Mouse (Mus musculus) cerebellum, adult 18-20 months (tissue): ENCODE results near the gene 9030612E09Rik.

Source experiments
- DNase-seq, 2 experiments: peaks; one replicate each; pipeline ENCODE4 v3.0.0; 2021

Gene 9030612E09Rik

DNA sequence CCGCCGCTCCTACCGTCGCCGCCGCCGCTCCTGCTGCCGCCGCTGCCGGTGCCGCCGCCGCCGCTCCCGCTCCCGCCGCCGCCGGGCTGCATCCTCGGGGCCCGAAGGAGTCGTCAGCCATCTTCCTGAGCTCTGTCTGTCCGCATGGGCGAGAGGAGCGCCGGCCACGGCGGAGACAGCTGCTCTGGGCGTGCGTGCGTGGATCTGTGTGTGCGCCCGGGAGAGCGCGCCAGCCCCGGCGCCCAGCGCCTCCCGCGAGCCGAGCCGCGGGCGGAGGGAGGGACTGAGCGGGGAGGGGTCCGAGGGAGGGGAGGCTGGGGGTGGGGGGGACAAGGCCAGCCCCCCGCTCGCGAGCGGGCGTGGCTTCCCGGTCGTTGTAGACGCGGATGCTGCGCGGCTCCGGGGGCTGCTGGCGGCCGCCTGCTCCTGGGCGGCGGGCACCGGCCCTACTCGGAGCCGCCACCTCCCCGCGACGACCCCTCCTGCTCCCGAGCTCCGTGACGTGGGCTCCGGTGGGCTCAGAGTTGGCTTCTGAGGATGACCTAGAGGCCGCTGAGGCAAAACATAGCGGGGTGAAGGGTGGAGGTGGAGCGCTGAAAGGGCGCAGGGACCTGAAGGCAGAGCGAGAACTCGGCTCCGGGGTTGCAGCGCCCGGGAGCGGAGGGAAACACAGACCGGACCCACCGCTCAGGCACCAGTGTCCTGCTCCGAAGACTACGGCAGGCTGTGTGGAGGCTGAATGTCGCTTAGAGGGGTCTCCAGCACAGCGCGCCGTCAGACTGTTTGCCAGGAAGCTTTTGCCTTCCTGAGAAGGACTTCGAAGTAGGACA lies at the start of gene 9030612E09Rik, which contains the start of gene Sobp:
Gene 9030612E09Rik, plus strand, starts transcription at position 379 of the 830 bp plus-strand sequence.
Gene Sobp, minus strand, starts transcription at position 205 of the 830 bp plus-strand sequence.
- peak; percentile 75 to 85 for DNase-seq

DNA sequence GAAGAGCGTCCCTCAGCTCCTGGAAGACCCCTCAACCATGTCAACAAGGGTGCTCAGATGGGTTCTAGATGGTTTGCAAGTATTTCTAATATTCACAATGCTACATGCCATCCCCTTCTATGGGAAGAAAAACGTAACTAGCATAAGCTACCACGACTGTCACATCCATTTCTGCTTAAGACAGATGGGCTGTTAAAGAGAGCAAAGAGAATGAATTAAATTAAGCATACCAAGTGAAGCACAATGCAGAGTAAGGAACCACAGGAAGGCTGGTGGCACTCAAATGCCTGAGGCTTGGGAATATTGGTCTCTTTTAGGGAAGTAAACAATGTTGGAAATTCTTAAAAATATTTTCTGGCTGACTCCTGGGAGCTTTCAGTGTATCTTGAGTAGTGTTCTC lies 45.8 kb upstream of the 9030612E09Rik start:
- DNase-seq, result no peak

DNA sequence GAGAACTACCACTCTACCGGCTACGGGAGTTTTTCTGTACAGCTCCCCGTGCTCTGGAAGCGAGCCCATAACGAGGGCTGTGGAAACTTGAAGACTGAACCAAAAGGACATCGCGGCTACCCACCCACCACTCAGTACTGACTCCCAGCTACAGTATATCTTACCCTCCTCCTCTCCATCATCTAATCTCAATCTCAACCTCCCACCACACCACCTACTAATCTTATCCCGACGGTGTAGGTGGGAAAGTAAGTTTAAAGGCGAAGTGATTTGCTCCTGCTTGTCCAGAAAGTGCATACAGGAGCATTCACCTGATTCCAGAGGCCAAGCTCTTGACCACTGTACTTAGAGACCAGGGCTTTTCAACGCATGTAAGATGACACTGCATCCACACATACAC lies 40.5 kb upstream of the 9030612E09Rik start:
- DNase-seq, result no peak

DNA sequence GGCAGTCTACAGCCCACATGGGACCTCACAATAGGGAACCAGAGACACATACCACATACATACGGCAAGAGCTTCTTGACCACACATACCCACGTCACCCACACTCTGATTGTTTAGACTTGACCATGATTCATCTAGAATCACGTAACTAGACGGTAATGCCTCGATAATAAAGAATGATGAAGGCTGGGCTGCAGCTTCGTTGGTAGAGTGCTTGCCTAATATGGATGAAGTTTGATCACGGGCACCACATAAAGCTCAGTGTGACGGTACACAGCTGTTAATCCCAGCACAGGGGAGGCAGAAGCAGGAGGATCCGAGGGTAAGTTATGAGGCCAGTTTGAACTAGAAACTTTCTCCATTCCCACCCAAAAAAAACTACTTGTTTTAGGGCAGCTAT lies 31.3 kb upstream of the 9030612E09Rik start:
- no peak for DNase-seq

DNA sequence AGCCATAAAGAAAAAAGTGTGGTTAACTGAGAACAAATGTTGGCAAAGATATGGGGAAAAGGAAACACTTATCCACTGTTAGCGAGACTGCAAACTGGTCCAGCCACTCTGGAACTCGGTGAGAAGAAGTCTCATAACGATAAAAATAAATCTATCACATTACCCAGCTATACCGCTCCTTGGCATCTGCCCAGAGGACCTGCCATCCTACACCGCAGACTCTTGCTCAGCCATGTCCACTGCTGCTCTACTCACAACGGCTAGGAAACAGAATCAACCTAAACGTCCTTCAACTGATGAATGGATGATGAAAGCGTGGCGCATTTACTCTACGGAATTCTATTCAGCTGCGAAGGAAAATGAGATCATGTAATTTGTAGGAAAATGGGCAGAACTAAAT lies 26.0 kb upstream of the 9030612E09Rik start:
- DNase-seq, result no peak

DNA sequence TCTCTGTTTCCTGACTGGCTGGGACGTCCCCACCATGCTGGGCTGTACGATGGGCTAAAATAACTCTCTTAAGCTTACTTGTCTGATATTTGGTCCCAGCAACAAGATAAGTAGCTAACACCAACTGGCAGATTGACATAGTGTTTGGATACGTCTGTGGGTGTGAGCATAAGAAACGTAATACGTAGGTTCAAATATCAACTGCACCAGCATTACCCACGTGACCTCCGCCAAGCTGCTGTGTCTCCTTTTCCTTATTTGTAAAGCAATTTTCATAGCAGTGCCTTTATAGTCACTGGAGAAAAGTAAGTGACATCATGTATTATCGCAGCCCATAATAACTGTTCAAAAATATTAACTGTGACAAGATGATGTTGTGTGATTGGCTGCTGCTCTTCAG lies 21.9 kb upstream of the 9030612E09Rik start:
- no peak for DNase-seq

DNA sequence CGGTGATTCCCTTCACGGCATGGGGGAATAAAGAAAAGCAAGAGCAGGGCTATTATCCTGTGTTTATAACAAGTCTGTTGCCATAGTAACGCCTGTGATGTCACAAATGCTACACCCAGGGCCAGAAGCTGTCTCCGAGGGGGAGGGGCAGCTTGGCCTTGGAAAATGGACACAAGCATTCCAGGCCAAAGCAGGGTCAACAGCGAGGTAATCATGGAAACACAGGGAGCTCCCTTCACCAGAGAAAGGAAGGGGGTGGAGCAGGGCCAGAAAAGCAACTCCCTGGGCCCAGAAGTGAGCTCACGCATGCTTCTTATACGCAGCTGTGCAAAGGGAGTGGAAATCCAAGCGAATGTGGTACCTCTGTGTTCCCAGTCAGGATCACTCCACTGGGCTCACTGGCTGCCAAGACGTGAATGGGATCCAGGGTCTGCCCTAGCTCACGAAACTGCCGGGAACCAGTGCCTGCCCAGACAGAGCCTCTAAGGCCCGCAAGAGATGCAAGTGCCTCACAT lies 19.4 kb upstream of the 9030612E09Rik start:
- DNase-seq, result peak in 1 of 2 experiments; percentile 22

DNA sequence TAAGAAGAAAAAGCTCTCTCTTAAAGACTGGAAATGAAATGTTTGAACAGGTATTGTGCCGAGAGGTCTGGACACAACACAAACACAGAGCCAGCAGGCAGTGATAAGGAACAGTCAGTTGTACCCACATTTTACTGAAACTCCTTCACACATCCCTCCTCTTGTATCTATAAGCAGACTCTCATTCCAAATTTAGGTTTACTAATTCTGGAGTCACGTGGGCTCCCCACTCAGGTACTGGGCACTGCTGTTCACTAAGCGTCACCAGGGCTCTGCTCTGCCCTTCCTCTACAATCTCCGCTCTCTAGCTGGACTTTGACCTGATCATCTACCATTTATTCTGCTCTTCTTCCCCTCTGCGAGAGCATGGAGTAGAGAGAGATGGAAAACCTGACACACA lies 15.6 kb upstream of the 9030612E09Rik start:
- no peak for DNase-seq

DNA sequence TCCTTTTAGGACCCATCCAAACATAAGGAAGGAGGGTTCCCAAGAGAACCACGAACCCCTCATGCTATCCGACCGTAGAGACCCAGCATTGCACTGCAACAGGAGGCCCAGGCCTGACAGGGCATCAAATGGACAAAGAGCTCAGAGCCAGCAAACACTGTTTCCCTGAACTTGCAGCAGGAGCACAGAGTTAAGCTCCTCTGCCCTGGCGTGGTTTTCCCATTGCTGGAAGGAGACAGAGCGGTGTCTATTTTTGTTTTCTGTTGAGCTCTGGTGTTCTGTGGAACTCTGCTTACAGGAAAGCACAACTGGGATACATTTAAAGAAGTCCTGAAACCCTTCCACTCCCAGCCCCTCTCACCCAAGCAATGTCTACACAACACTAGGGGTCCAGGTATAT lies 15.2 kb upstream of the 9030612E09Rik start:
- DNase-seq, result no peak

DNA sequence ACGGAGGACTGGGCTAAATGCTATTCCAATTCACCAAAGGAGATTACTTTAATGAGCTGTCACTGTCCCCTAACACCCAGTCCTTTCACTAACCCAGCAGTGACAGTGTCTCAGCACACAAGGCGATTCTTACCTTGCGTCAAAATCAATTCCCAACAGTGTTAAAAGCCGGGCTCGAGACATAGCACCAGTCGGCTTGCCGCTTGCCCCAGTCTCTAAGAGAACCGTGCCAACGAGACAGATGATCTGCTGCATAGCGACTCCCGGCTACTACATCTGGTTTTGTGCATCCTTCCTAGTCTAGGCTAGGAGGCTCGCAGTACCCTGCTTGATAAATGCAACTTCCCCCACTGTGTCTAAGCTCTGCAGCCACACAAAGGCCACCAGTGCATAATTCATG lies 12.2 kb upstream of the 9030612E09Rik start:
- no peak for DNase-seq

DNA sequence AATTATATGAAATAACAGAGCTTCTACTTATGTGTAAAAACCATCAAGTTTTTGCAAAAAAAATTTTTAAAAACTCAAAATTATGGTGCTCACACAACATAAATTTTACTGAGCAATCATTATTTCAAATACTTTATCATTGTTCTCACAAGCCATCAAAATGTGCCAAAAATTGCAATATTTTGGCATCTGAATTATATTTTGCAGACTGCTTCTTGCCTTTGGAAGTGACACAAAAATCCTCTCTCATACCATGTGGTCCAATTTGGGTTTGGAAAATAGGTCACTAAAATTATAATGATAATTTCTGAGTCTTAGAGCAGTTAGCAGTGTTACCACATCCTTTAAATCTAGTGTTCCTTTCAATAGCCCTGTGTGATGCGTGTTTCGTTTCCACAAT lies 10.1 kb upstream of the 9030612E09Rik start:
- DNase-seq, result no peak

DNA sequence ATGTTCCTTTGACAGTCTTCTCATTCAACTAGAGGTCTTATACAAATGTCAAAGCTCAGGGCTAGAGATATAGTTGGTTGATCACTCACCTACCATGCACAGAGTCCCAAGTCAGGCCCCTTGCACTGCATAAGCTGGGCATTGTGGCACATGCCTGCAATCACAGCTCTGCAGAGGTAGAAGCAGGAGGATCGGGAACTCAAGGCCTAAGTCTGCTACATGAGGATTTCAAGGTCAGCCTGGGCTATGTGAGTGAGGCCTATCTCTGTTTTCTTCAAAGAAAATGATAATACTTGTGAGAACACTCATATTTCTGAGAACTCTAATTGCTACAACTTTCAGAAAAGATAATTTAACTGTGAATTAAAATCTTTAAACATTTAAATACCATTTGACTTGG lies 8.4 kb upstream of the 9030612E09Rik start:
- no peak for DNase-seq

DNA sequence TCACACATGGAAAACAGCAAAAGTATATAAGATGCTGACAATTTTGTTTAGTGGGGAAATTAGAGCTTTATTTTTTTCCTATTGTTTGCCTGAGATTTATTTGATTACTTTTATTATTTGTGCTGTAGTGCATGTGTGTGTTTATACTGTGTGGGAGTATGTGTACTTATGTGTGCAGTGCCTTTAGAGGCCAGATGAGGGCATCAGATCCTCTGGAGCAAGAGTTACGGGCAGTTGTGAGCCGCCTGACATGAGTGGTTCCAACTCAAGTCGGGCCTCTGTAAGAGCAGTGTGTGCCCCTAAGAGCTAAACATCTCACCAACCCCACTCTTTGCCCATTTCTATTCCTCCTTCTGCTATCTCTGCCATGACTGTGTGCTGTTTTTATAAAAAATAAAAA lies 7.7 kb upstream of the 9030612E09Rik start:
- no peak for DNase-seq

DNA sequence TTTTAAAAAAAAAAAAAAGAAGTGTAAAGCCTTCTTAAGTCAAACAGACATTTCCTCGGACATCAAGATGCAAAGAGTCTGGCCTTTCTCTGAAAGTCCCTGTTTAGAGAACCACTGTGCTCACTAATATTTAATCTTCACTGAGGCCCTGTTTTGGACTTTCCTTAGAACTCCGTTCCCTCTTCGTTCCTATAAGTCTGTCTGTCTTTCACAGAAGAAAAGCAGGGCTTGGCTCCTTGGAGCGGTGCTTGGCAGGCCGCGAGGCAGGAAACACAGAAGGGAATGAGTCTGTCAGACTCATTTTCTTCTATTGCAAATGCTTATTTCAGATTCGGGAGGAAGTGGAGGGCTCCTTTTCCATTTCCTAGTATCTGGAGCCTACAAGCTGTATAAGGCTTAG lies 5.7 kb upstream of the 9030612E09Rik start:
- DNase-seq, result no peak

DNA sequence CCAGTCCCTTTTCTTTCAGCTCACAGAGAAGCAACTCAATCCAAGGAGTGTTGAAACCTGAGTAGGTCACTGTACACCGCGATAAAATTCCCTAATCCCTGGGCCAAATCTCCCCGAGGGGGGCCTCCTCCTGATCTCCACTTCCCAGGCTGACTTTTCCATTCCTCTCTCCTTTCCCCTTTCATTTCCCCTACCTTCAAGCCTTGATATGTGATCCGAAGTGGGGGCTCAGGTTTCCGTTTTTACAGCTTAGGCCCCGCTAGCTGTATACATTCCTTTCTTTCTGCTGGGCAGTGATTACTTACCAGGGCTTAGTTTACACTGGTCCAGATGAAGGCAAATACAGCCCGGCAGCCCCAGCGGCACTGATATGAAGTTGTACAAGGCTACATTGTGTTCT lies 3.4 kb upstream of the 9030612E09Rik start:
- DNase-seq, result peak; percentile 24 to 30

DNA sequence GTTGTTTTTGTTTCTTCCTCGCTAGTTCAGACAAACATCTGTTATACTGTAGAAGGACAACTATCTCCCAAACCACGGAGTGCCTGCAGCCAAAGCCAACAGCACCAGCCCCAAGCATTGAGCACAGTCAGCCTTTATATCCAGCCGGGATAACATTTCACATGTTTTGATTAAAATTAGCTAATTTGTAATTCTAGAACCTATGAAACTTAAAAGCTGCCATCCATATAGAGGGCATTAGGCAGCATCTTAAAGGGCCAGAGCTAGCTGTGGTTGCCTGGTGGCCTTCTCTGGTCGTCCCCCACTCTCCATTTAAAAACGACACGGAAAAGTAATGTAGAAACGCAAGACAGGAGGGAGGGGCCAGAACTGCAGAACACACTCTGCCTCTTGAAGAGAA lies 2.4 kb upstream of the 9030612E09Rik start:
- DNase-seq, result no peak

DNA sequence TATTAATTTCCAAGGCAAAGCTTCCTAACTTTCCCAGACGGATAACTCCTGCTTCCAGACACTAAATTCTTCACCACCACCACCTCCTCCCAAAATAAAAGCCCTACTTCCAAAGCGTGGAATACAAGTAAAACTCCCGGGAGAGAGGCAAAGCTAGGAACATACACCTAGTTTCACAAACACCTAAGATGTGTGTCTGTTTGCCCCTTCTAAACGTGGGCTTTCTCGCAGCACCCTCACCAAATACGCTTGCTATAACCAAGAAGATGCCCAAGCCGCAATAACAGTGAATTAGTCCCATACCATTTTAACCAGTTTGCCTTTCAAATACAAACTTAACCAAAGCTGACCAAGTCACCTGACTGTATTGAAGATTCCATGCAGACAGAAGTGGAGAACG lies 1.9 kb upstream of the 9030612E09Rik start:
- DNase-seq, result no peak

DNA sequence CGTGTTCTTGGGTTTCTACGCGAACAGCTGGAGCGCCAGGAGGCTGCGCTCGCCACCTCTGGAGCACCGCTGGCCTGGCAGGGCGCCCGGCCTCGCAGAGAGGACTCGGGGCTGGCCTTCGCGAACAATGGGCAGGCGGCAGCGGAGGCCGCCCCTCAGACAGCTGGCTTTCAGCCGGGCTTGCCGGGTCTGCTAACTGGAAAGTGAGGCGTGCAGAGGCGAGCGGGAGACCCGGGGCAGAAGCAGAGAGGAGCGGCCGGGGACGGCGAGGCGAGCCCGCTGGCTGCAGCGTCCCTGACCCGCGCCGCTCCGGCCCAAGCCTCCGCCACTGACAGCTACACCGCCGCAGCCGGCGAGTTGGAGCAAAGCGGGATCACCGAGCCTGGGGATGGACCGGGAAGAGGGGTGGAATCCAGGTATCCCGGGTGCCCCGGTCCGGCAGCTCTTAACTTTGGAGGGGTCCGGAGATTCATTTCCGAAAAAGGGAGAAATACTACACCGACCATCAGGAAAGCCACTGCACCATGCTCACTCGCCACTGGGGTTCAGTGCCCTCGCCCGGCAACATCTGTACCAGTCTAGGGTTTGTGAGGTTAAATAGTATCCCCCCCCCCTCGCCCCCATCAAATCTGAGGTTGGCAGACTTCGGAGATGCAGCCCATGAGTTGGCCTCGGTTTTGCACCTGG lies 1.2 kb upstream of the 9030612E09Rik start:
- peak; percentile 43 to 67 for DNase-seq

DNA sequence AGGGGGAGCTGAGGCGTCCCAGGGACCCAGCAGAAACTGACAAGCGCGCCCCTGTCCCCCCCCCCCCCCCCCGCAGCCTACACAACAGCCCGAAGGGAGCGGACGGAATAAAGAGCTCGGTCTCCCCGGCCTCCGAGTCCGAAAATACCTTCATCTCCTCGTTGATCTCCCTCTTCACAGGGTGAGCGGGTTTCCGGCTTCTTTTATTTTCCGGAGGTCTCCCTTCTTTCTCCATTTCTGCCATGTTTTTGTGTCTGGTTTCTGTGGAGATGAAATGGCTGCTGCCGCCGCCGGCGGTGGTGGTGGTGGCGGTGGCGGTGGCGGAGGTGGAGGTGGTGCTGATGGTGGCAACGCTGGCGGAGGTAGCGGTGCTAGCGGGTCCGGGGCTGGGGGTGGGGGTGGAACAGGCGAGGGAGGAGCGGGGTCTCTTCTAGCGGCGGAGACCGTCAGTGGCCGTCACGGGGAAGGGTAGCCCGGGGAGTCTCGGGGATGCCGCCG lies 627 bp upstream of the 9030612E09Rik start:
- peak in 1 of 2 experiments; percentile 45 for DNase-seq

DNA sequence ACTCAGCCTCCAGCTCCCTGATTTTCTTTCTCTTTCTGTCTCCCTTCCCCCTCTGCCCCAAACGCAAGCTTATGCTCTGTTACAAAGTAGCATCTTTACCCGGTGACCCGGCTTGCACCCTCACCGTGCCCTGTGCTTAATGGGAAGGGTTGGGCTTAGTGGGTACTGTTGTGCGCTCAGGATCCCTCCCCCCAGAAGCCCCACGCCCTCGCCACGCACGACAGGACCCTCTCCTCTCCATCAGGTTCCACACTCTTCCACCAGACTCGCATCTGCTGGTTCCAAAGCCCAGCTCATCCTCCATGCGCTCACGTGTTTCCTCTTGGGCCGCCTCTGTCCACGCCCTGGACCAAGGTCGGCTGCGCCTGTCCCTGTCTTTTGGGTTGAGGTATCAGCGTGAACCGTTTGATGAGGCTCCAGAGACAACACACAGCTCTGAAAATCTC lies 675 bp downstream of the 9030612E09Rik start:
- peak; percentile 68 for DNase-seq

DNA sequence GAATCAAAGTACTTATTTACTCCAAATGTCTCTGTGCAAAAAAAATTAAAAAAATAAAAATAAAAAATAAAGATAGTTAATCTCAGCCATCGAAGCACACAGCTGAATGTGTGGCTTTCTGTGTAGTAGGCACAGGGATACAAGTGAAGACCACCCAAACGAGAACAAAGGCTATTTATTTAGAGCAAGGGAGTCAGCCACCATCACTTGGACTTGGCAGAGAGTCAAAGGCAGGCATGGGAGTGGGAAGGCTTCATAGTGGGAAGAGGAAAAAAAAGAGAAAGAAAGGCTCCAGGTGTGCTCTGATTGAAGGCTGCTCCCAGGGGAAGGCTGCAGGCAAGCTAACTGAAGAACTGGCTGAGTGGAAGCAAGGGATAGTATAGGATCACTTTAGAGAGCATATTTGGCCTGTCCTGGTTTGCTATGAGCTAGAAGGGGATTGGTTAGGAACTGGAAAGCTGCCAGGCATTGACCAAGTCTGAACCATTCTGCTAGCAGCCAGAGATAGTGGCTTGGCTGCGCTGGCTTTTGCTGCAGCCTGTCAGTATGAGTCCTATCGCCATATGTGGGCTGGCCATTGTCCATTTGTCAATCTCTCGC lies 5.9 kb downstream of the 9030612E09Rik start:
- DNase-seq, result peak; percentile 48 to 58

DNA sequence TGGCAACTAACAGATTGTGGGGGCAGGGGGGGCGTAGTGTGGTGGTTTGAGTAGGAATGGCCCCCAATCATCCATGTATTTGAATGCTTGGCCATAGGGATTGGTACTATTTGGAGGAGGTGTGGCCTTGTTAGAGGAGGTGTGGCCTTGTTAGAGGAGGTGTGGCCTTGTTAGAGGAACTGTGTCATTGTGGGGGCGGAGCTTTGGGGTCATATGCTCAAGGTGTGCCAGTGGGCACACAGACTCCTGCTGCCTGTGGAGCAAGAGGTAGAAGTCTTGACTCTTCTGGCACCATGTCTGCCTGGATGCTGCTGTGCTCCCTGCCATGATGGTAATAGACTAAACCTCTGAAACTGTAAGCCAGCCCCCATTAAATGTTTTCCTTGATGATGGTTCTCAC lies 25.7 kb downstream of the 9030612E09Rik start:
- no peak for DNase-seq

DNA sequence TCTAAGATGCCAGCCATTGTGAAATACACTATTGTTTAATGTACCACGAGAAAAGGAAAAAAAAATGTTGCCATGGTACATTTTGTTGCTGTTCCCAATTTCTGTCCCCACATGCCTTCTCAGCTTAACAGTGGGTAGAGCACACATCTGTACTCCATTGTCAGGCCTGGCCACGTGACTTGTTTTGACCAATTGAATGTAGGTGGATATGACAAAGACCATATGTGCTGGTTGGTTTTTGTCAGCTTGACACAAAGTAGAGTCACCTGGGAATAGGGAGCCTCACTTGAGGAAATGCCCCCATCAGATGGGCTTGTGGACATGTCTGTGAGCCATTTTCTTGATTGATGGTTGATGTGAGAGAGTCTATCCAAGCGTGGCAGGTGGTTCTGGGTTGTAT lies 29.4 kb downstream of the 9030612E09Rik start:
- DNase-seq, result no peak
